Comparison of ENCODE assay signal across 15 mouse cellular contexts in the genomic region with DNA sequence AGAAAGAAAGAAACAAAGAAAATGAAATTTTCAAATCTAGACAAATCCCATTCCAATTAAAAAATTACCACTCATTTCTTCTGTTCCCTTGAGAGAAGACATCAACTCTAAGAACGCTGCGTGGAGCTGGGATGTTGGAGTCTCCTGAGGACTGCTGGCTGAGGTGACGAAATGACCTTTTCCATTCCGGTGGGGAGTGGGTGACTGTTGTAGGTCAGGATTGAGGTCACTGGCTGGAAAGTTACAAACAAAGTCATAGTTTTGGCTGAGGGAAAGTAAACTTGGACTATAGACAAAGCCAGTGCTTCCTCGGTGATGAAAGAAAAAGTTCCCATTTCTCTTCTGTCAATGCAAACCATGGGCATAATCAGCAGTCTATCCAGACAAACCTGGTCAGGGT. TPM values are rescaled to one million over a fixed set of nuclear protein-coding genes. Genes with fewer than 3 reads are reported as not detected.
"Had no signal": no experiment of that assay in that cellular context is flagged by ENCODE, and none has a peak within 500 bp of the region (broad histone marks: within the 10 kb centered on the region; RNA-seq: fewer than 3 reads in every experiment).

No protein-coding gene starts in this region.

- H3K9me3 ChIP-seq: kidney, embryonic 15.5 days; limb, embryonic 15.5 days; liver, embryonic 15.5 days; midbrain, embryonic 10.5 days; neural tube, embryonic 12.5 days had no signal

- DNase-seq: kidney, adult 2 months; kidney, postnatal 25 days; midbrain, embryonic 14.5 days; spleen, adult 18-20 months; thymus, adult 18-20 months; thymus, postnatal 14 days had no signal

- H3K36me3 ChIP-seq: kidney, embryonic 15.5 days; limb, embryonic 15.5 days; liver, embryonic 15.5 days; midbrain, embryonic 10.5 days; neural tube, embryonic 12.5 days had no signal

- ATAC-seq: intestine, embryonic 16.5 days had no signal

- H3K4me1 ChIP-seq: liver, embryonic 15.5 days; neural tube, embryonic 12.5 days had no signal

- H3K27ac ChIP-seq: kidney, embryonic 15.5 days; left cerebral cortex, adult 2 months; limb, embryonic 15.5 days; liver, embryonic 15.5 days; midbrain, embryonic 10.5 days; neural tube, embryonic 12.5 days had no signal

- H3K9ac ChIP-seq: kidney, embryonic 15.5 days; limb, embryonic 15.5 days; liver, embryonic 15.5 days; neural tube, embryonic 12.5 days had no signal

- H3K4me2 ChIP-seq: kidney, embryonic 15.5 days; limb, embryonic 15.5 days; liver, embryonic 15.5 days; neural tube, embryonic 12.5 days had no signal

- H3K27me3 ChIP-seq: limb, embryonic 15.5 days had no signal

- H3K4me3 ChIP-seq: kidney, embryonic 15.5 days; left cerebral cortex, adult 2 months; limb, embryonic 15.5 days; liver, embryonic 15.5 days; midbrain, embryonic 10.5 days; neural tube, embryonic 12.5 days had no signal

RNA-seq across cellular contexts. Expression of a gene that starts 5.3 kb away (rescaled TPM):
- total RNA-seq: megakaryocyte, adult 5-6 weeks had no signal

RNA-seq across cellular contexts. Expression of a gene that starts 30.3 kb away (rescaled TPM):
- total RNA-seq: monocyte, adult 5-6 weeks had no signal
